In genomic region chr8:71670198-71670597, GRCm38 (mm10) we compare ENCODE assay signal across 8 mouse cellular contexts. TPM values are rescaled to one million over a fixed set of nuclear protein-coding genes. Genes with fewer than 3 reads are reported as not detected.
DNase-seq lines count a peak whose midpoint lies in the region; ATAC-seq and TF ChIP-seq lines count a peak whose summit lies in the region.

No protein-coding gene starts in this region.

- no peak for TF ChIP-seq POLR2A in bone marrow macrophage, adult 2 months (IDR thresholded peaks at IDR 0.05; ENCODE audit: borderline replicate concordance, low read depth, low read length)

- no peak for TF ChIP-seq CTCF in bone marrow macrophage, adult 2 months (IDR thresholded peaks at IDR 0.05; ENCODE audit: low read depth, low read length)

- peaks cover 61% of the 10 kb centered on the region for H3K4me1 ChIP-seq in heart, embryonic 15.5 days (replicated peaks)
- peaks cover 23% of the 10 kb centered on the region for H3K4me1 ChIP-seq in bone marrow macrophage, adult 2 months (ENCODE audit: control insufficient read depth, insufficient read depth, low read length)
- H3K4me1 ChIP-seq in hindbrain, embryonic 13.5 days (replicated peaks): peaks cover 55% of the 10 kb centered on the region
- peaks cover 55% of the 10 kb centered on the region for H3K4me1 ChIP-seq in midbrain, embryonic 13.5 days (replicated peaks)

- 0 out of 2 replicates have a peak overlapping the region, but pooled peaks have one; percentile 38 for H3K9ac ChIP-seq in heart, embryonic 15.5 days
- H3K9ac ChIP-seq in hindbrain, embryonic 13.5 days: peak overlapping the region; percentile 88
- peak overlapping the region; percentile 76 for H3K9ac ChIP-seq in midbrain, embryonic 13.5 days (replicated peaks)

- 8% methylated on average over 12 of the region's 12 CpGs for WGBS in heart, embryonic 15.5 days
- WGBS in hindbrain, embryonic 13.5 days: 8% methylated on average over 12 of the region's 12 CpGs
- 10% methylated on average over 12 of the region's 12 CpGs for WGBS in midbrain, embryonic 13.5 days

- peak overlapping the region; percentile 61 for H3K4me3 ChIP-seq in heart, embryonic 15.5 days
- peak overlapping the region; percentile 41 for H3K4me3 ChIP-seq in bone marrow macrophage, adult 2 months (ENCODE audit: insufficient read depth, low read length)
- H3K4me3 ChIP-seq in hindbrain, embryonic 13.5 days: peak overlapping the region; percentile 85
- H3K4me3 ChIP-seq in midbrain, embryonic 13.5 days (replicated peaks): peak overlapping the region; percentile 77

- H3K36me3 ChIP-seq in heart, embryonic 15.5 days: no peaks in the 10 kb centered on the region
- no peaks in the 10 kb centered on the region for H3K36me3 ChIP-seq in hindbrain, embryonic 13.5 days
- no peaks in the 10 kb centered on the region for H3K36me3 ChIP-seq in midbrain, embryonic 13.5 days

- H3K27me3 ChIP-seq in heart, embryonic 15.5 days: peaks cover 10% of the 10 kb centered on the region; the same call in 1 of the 2 replicates
- peaks cover 22% of the 10 kb centered on the region for H3K27me3 ChIP-seq in hindbrain, embryonic 13.5 days
- H3K27me3 ChIP-seq in midbrain, embryonic 13.5 days: peaks cover 18% of the 10 kb centered on the region

- H3K27ac ChIP-seq in heart, embryonic 15.5 days: no peak overlapping the region
- no peak overlapping the region for H3K27ac ChIP-seq in bone marrow macrophage, adult 2 months (ENCODE audit: insufficient read depth, low read depth, low read length)
- peak overlapping the region; percentile 96 for H3K27ac ChIP-seq in hindbrain, embryonic 13.5 days
- peak overlapping the region; percentile 90 for H3K27ac ChIP-seq in midbrain, embryonic 13.5 days

- ATAC-seq in heart, embryonic 15.5 days (replicated peaks; ENCODE audit: insufficient number of reproducible peaks, insufficient read depth, low FRiP score, low read depth): no peak
- peak; percentile 29 for ATAC-seq in hindbrain, embryonic 13.5 days (ENCODE audit: low FRiP score)
- peak; percentile 28 for ATAC-seq in midbrain, embryonic 13.5 days
- ATAC-seq in monocyte, adult 5-6 weeks (replicated peaks; ENCODE audit: insufficient number of reproducible peaks, low FRiP score, low TSS enrichment, poor library complexity, severe bottlenecking): no peak

- no peaks in the 10 kb centered on the region for H3K9me3 ChIP-seq in heart, embryonic 15.5 days (replicated peaks)
- H3K9me3 ChIP-seq in hindbrain, embryonic 13.5 days: no peaks in the 10 kb centered on the region
- H3K9me3 ChIP-seq in midbrain, embryonic 13.5 days: no peaks in the 10 kb centered on the region

- peak overlapping the region; percentile 100 for H3K4me2 ChIP-seq in heart, embryonic 15.5 days
- H3K4me2 ChIP-seq in hindbrain, embryonic 13.5 days: peak overlapping the region; percentile 88
- peak overlapping the region; percentile 87 for H3K4me2 ChIP-seq in midbrain, embryonic 13.5 days (replicated peaks)

- no peak for DNase-seq in heart, adult 18-20 months
- no peak for DNase-seq in kidney, postnatal 10 days
- no peak for DNase-seq in lung, postnatal 10 days

RNA-seq across cellular contexts. Expression of gene Unc13a, which starts 1.4 kb away (rescaled TPM):
- 0.49 and 0.75 TPM in 2 replicates for polyA plus RNA-seq in heart, embryonic 15.5 days (2015; fragmentation: Nextera tagmentation; extraction: Ambion mirVana)
- total RNA-seq in heart, adult 18-20 months (2021): under 1 TPM; 0.55 to 0.87 TPM
- polyA plus RNA-seq in bone marrow macrophage, adult 2 months (2012; ENCODE audit: insufficient read depth, insufficient read length, missing spikeins): 1.0 and 1.3 TPM in 2 replicates
- polyA plus RNA-seq in hindbrain, embryonic 13.5 days (2015; fragmentation: Nextera tagmentation; extraction: Ambion mirVana): 18.0 and 18.9 TPM in 2 replicates
- polyA plus RNA-seq in midbrain, embryonic 13.5 days (2015; fragmentation: Nextera tagmentation; extraction: Ambion mirVana): 17.1 and 18.5 TPM in 2 replicates
- total RNA-seq in monocyte, adult 5-6 weeks (2017): 0.21 to 0.97 TPM (median 0.29 TPM) in 3 replicates

RNA-seq across cellular contexts. Expression of gene Jak3, which starts 5.9 kb away (rescaled TPM):
- polyA plus RNA-seq in heart, embryonic 15.5 days (2015; fragmentation: Nextera tagmentation; extraction: Ambion mirVana): 6.9 and 11.4 TPM in 2 replicates
- total RNA-seq in heart, adult 18-20 months (2021): 1 to 10 TPM; 7.3 to 8.3 TPM
- 15.6 and 15.7 TPM in 2 replicates for polyA plus RNA-seq in bone marrow macrophage, adult 2 months (2012; ENCODE audit: insufficient read depth, insufficient read length, missing spikeins)
- polyA plus RNA-seq in hindbrain, embryonic 13.5 days (2015; fragmentation: Nextera tagmentation; extraction: Ambion mirVana): 3.5 TPM in 2 replicates
- polyA plus RNA-seq in midbrain, embryonic 13.5 days (2015; fragmentation: Nextera tagmentation; extraction: Ambion mirVana): 2.5 and 2.7 TPM in 2 replicates
- 7.1 to 25.6 TPM (median 11.2 TPM) in 3 replicates for total RNA-seq in monocyte, adult 5-6 weeks (2017)

RNA-seq across cellular contexts. Expression of gene Insl3, which starts 18.8 kb away (rescaled TPM):
- polyA plus RNA-seq in heart, embryonic 15.5 days (2015; fragmentation: Nextera tagmentation; extraction: Ambion mirVana): 1.7 and 3.8 TPM in 2 replicates
- total RNA-seq in heart, adult 18-20 months (2021): 1 to 10 TPM; 1.3 to 1.6 TPM
- polyA plus RNA-seq in bone marrow macrophage, adult 2 months (2012; ENCODE audit: insufficient read depth, insufficient read length, missing spikeins): 5.0 and 5.1 TPM in 2 replicates
- polyA plus RNA-seq in hindbrain, embryonic 13.5 days (2015; fragmentation: Nextera tagmentation; extraction: Ambion mirVana): 0.31 and 0.79 TPM in 2 replicates
- 0.70 and 0.79 TPM in 2 replicates for polyA plus RNA-seq in midbrain, embryonic 13.5 days (2015; fragmentation: Nextera tagmentation; extraction: Ambion mirVana)
- total RNA-seq in monocyte, adult 5-6 weeks (2017): 14.1 TPM in 1 of 3 replicates, not detected in the others

RNA-seq across cellular contexts. Expression of gene B3gnt3, which starts 31.4 kb away (rescaled TPM):
- 3.4 and 4.0 TPM in 2 replicates for polyA plus RNA-seq in heart, embryonic 15.5 days (2015; fragmentation: Nextera tagmentation; extraction: Ambion mirVana)
- total RNA-seq in heart, adult 18-20 months (2021): 1 to 10 TPM; 4.9 to 5.9 TPM
- 23.7 and 24.1 TPM in 2 replicates for polyA plus RNA-seq in bone marrow macrophage, adult 2 months (2012; ENCODE audit: insufficient read depth, insufficient read length, missing spikeins)
- 0.32 and 0.34 TPM in 2 replicates for polyA plus RNA-seq in hindbrain, embryonic 13.5 days (2015; fragmentation: Nextera tagmentation; extraction: Ambion mirVana)
- polyA plus RNA-seq in midbrain, embryonic 13.5 days (2015; fragmentation: Nextera tagmentation; extraction: Ambion mirVana): 0.28 and 0.31 TPM in 2 replicates
- 0.29 to 0.75 TPM in 2 of 3 replicates, not detected in the other for total RNA-seq in monocyte, adult 5-6 weeks (2017)

RNA-seq across cellular contexts. Expression of gene Fcho1, which starts 55.3 kb away (rescaled TPM):
- 1.9 and 13.2 TPM in 2 replicates for polyA plus RNA-seq in heart, embryonic 15.5 days (2015; fragmentation: Nextera tagmentation; extraction: Ambion mirVana)
- total RNA-seq in heart, adult 18-20 months (2021): 1 to 10 TPM in 1 of 2 experiments, under 1 TPM in 1; 0.79 to 2.4 TPM
- polyA plus RNA-seq in bone marrow macrophage, adult 2 months (2012; ENCODE audit: insufficient read depth, insufficient read length, missing spikeins): 7.2 and 8.8 TPM in 2 replicates
- 62.2 and 68.2 TPM in 2 replicates for polyA plus RNA-seq in hindbrain, embryonic 13.5 days (2015; fragmentation: Nextera tagmentation; extraction: Ambion mirVana)
- 63.9 and 65.5 TPM in 2 replicates for polyA plus RNA-seq in midbrain, embryonic 13.5 days (2015; fragmentation: Nextera tagmentation; extraction: Ambion mirVana)
- total RNA-seq in monocyte, adult 5-6 weeks (2017): 17.3 to 92.4 TPM (median 17.6 TPM) in 3 replicates

Comparison
In these comparisons a context has a peak if more than half of its experiments do, and no peak if none do; other contexts are left out.
1. ATAC-seq: peak in hindbrain, embryonic 13.5 days (single experiment) and midbrain, embryonic 13.5 days (single experiment); none in heart, embryonic 15.5 days (single experiment) and monocyte, adult 5-6 weeks (single experiment).
2. H3K27ac ChIP-seq: peak in hindbrain, embryonic 13.5 days (single experiment) and midbrain, embryonic 13.5 days (single experiment); none in heart, embryonic 15.5 days (single experiment) and bone marrow macrophage, adult 2 months (single experiment).
3. H3K9ac ChIP-seq: peak in every context shown above with its lines; median percentile 88 in hindbrain, embryonic 13.5 days; 76 in midbrain, embryonic 13.5 days; 38 in heart, embryonic 15.5 days.
4. Peak in every context shown above with its lines, with median percentiles within 50 percentile points of each other: H3K4me2 ChIP-seq and H3K4me3 ChIP-seq.